Mouse (Mus musculus) lung, embryonic 14.5 days (tissue): ENCODE data around the gene St6galnac6. TPM values are rescaled to one million over a fixed set of nuclear protein-coding genes. Genes with fewer than 3 reads are reported as not detected.

Source experiments
- ATAC-seq: fragments of 200-750 bp; cut with Nextera tagmentation; 2 replicates; pipeline ENCODE4 v1.8.0; 2017; ENCODE audit warnings: mild to moderate bottlenecking, moderate TSS enrichment, moderate library complexity; ENCODE audit not compliant: insufficient read depth
- DNase-seq: peaks from one replicate; pipeline ENCODE4 v3.0.0-alpha.2; 2015
- H3K27ac ChIP-seq: fragments of 300-500 bp; sonication (generic); 2 replicates; pipeline ENCODE4 v1.5.1; 2014; ENCODE audit warnings: low read depth, mild to moderate bottlenecking, moderate library complexity
- H3K27me3 ChIP-seq: fragments of 300-500 bp; sonication (generic); 2 replicates; pipeline ENCODE4 v1.6.1; 2014; ENCODE audit warnings: low read length, control low read depth; ENCODE audit not compliant: insufficient read depth
- H3K36me3 ChIP-seq: fragments of 300-500 bp; sonication (generic); 2 replicates; pipeline ENCODE4 v1.6.1; 2014; ENCODE audit warnings: control low read depth; ENCODE audit not compliant: insufficient read depth
- H3K4me1 ChIP-seq: fragments of 300-500 bp; sonication (generic); 2 replicates; pipeline ENCODE4 v1.6.1; 2014; ENCODE audit warnings: antibody characterized with exemption, control low read depth; ENCODE audit not compliant: insufficient read depth
- H3K4me2 ChIP-seq: fragments of 300-500 bp; sonication (generic); 2 replicates; pipeline ENCODE4 v1.6.1; 2014; ENCODE audit warnings: mild to moderate bottlenecking
- H3K4me3 ChIP-seq: fragments of 300-500 bp; sonication (generic); 2 replicates; pipeline ENCODE4 v1.5.1; 2014; ENCODE audit warnings: low read depth, low read length
- H3K9ac ChIP-seq: fragments of 300-500 bp; sonication (generic); 2 replicates; pipeline ENCODE4 v1.6.1; 2014
- H3K9me3 ChIP-seq: fragments of 300-500 bp; sonication (generic); 2 replicates; pipeline ENCODE4 v1.6.1; 2016; ENCODE audit warnings: low read depth, low read length, control low read depth
- CTCF ChIP-seq: IDR thresholded peaks from 2 replicates; pipeline ENCODE4 v1.5.1; 2016; ENCODE audit warnings: antibody characterized with exemption, low read depth
- WGBS: fragments of 180-500 bp; shearing (Covaris S2); extraction: QIAGEN DNeasy Blood & Tissue Kit; methylation state at CpG from one replicate; pipeline ENCODE4 v1.1.7; 2014; 5-methylcytosine and 5-hydroxymethylcytosine counted together
- polyA plus RNA-seq: library from polyadenylated mRNA; unstranded; fragments of >200 nt; fragmentation: Nextera tagmentation; extraction: Ambion mirVana; gene quantifications from 2 replicates; pipeline ENCODE4 v1.2.1, GENCODE M21; 2014

The St6galnac6 gene
- polyA plus RNA-seq, 1 experiment from 2014 or later, result 11.1 TPM

GRCm38 (mm10) chr2:32591249-32591648 is 8.3 kb upstream of the St6galnac6 start:
- DNase-seq (no peak), ATAC-seq (no peak)
- Histone ChIP-seq H3K9ac (no peak overlapping the region), H3K4me1 (peaks cover 15% of the 10 kb centered on the region), H3K4me2 (no peak overlapping the region), H3K27me3 (no peaks in the 10 kb centered on the region), H3K9me3 (no peaks in the 10 kb centered on the region), H3K36me3 (peaks cover 23% of the 10 kb centered on the region; the same call in 1 of the 2 replicates), H3K4me3 (no peak overlapping the region), H3K27ac (no peak overlapping the region)
- TF ChIP-seq CTCF, result no peak
- WGBS, result 63% methylated on average over 6 of the region's 6 CpGs

GRCm38 (mm10) chr2:32596725-32597124 is 2.8 kb upstream of the St6galnac6 start:
- no peaks in the 10 kb centered on the region for H3K27me3 ChIP-seq
- H3K4me3 ChIP-seq, result no peak overlapping the region
- DNase-seq (no peak), ATAC-seq (no peak)
- H3K4me1 ChIP-seq, result 0 out of 2 replicates have a peak, but pooled peaks cover 3% of the 10 kb centered on the region
- no peak overlapping the region for H3K9ac ChIP-seq
- H3K27ac ChIP-seq, result no peak overlapping the region
- H3K36me3 ChIP-seq, result peaks cover 22% of the 10 kb centered on the region
- H3K4me2 ChIP-seq, result no peak overlapping the region
- no peak for TF ChIP-seq CTCF
- WGBS, result 87% methylated on average over 13 of the region's 13 CpGs
- no peaks in the 10 kb centered on the region for H3K9me3 ChIP-seq

- no peak for TF ChIP-seq CTCF
- Histone ChIP-seq H3K9ac (no peak overlapping the region), H3K4me2 (no peak overlapping the region), H3K4me1 (peaks cover 8% of the 10 kb centered on the region), H3K36me3 (peaks cover 22% of the 10 kb centered on the region), H3K9me3 (no peaks in the 10 kb centered on the region), H3K4me3 (no peak overlapping the region), H3K27ac (no peak overlapping the region), H3K27me3 (no peaks in the 10 kb centered on the region)
- 82% methylated on average over 5 of the region's 5 CpGs for WGBS
- no peak for ATAC-seq
- no peak for DNase-seq
Observed at GRCm38 (mm10) chr2:32597248-32597647, 2.3 kb upstream of the St6galnac6 start.

- no peaks in the 10 kb centered on the region for H3K9me3 ChIP-seq
- no peak overlapping the region for H3K4me2 ChIP-seq
- H3K27me3 ChIP-seq, result no peaks in the 10 kb centered on the region
- H3K4me1 ChIP-seq, result peaks cover 9% of the 10 kb centered on the region
- no peak overlapping the region for H3K9ac ChIP-seq
- H3K36me3 ChIP-seq, result peaks cover 22% of the 10 kb centered on the region
- TF ChIP-seq CTCF, result no peak
- no peak overlapping the region for H3K27ac ChIP-seq
- 84% methylated on average over 5 of the region's 5 CpGs for WGBS
- H3K4me3 ChIP-seq, result no peak overlapping the region
- DNase-seq, result no peak
- ATAC-seq, result no peak
Observed at GRCm38 (mm10) chr2:32597699-32598098, 1.8 kb upstream of the St6galnac6 start.

- no peaks in the 10 kb centered on the region for H3K9me3 ChIP-seq
- 85% methylated on average over 8 of the region's 8 CpGs for WGBS
- peaks cover 9% of the 10 kb centered on the region for H3K4me1 ChIP-seq
- DNase-seq (no peak), ATAC-seq (no peak)
- H3K4me2 ChIP-seq, result no peak overlapping the region
- no peak for TF ChIP-seq CTCF
- H3K27ac ChIP-seq, result no peak overlapping the region
- peaks cover 22% of the 10 kb centered on the region for H3K36me3 ChIP-seq
- H3K4me3 ChIP-seq, result no peak overlapping the region
- no peaks in the 10 kb centered on the region for H3K27me3 ChIP-seq
- no peak overlapping the region for H3K9ac ChIP-seq
Observed at GRCm38 (mm10) chr2:32598506-32598905, 1.0 kb upstream of the St6galnac6 start.

GRCm38 (mm10) chr2:32601417-32602065 is 2.0 kb downstream of the St6galnac6 start:
- DNase-seq (peak; percentile 62), ATAC-seq (no peak)
- Histone ChIP-seq H3K9ac (no peak overlapping the region), H3K36me3 (peaks cover 8% of the 10 kb centered on the region), H3K27me3 (no peaks in the 10 kb centered on the region), H3K9me3 (no peaks in the 10 kb centered on the region), H3K4me1 (peaks cover 9% of the 10 kb centered on the region), H3K4me3 (no peak overlapping the region), H3K27ac (no peak overlapping the region), H3K4me2 (no peak overlapping the region)
- WGBS, result 42% methylated on average over 8 of the region's 8 CpGs
- peak; percentile 50 for TF ChIP-seq CTCF

- no peaks in the 10 kb centered on the region for H3K9me3 ChIP-seq
- WGBS, result under 1% methylated on average over 11 of the region's 11 CpGs
- H3K4me1 ChIP-seq, result peaks cover 13% of the 10 kb centered on the region
- DNase-seq (peak; percentile 94), ATAC-seq (peak; percentile 71)
- H3K9ac ChIP-seq, result peak overlapping the region; percentile 13
- peak overlapping the region; percentile 57 for H3K4me2 ChIP-seq
- no peaks in the 10 kb centered on the region for H3K27me3 ChIP-seq
- peak overlapping the region; percentile 55; the same call in 1 of the 2 replicates for H3K27ac ChIP-seq
- peaks cover 2% of the 10 kb centered on the region; the same call in 1 of the 2 replicates for H3K36me3 ChIP-seq
- TF ChIP-seq CTCF, result peak; percentile 95
- H3K4me3 ChIP-seq, result peak overlapping the region; percentile 38
Observed at GRCm38 (mm10) chr2:32602600-32603054, 3.1 kb downstream of the St6galnac6 start.
